Mouse (Mus musculus): Measurements from ENCODE around the gene Rgs3.

DNA sequence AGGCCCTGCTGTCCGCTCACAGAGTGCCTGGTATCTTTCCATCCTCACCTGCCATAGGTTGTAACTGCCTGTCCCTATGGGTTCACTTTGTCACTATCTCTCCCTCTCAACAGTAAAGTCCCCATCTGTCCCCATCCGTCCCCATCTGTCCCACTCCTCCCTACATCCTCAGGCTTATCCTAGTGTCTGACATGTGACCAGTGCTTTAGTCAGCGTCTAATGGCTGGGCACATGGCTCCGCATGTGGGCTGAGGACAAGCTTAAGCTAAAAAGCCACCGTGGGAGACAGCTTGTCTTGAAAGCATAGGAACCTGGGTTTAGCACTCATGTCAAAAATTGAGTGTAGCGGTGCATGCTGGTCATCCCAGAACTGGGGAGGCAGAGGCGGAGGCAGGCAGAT is 148.4 kb downstream of the Rgs3 start:
- TF ChIP-seq CTCF (conservative IDR thresholded peaks at IDR 0.05; ENCODE audit: insufficient read depth, insufficient read length, low read depth, low read length) (no peak), POLR2A (IDR thresholded peaks at IDR 0.05; ENCODE audit: low read depth, low read length) (no peak)

Measured in kidney, adult 2 months (tissue).